Mouse (Mus musculus): ENCODE data around the gene Panx1. TPM values are rescaled to one million over a fixed set of nuclear protein-coding genes. Genes with fewer than 3 reads are reported as not detected.

Panx1 gene
- polyA plus RNA-seq, 1 experiment: not detected

DNA sequence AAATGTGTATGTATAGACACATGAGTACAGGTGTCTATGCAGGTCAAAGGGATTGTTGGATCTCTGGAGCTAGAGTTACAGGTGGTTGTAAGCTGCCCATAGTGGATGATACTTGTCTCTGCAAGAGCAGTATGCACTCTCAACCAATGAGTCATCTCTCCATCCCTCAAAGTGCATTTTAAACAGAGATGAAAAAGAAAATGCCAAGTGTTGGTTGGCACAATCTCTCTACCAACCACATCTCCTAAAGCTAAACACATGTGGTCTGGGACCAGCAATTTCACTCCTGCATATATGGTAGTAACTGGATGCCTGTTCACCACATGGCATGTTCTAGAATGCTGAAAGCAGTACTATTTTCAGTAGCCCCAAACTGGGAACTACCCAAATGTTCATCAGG is 79.9 kb downstream of the Panx1 start:
- no peak for TF ChIP-seq GATA1 (IDR thresholded peaks at IDR 0.05; ENCODE audit: low read length)

- no peak for TF ChIP-seq GATA1 (IDR thresholded peaks at IDR 0.05; ENCODE audit: low read length)
Observed at GRCm38 (mm10) chr9:14962769-14963168, 82.5 kb downstream of the Panx1 start.

DNA sequence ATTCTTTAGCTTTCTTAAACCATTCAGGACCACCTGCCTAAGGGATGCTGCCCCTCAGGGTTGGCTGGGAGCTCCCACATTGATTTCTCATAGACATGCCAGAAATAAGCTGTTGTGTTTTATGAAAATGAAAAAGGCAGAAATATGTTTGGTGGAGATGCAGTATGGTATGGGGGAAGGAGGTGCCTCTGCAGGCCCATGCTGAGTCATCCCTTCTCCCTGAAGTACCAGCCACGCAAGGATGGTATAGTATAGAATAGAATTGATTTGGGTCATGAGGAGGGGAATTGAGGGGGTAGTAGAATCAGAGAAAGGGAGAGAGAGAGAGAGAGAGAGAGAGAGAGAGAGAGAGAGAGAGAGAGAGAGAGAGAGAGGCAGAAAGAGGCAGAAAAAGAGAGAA is 90.6 kb downstream of the Panx1 start:
- no peak for TF ChIP-seq GATA1 (IDR thresholded peaks at IDR 0.05; ENCODE audit: low read length)

Other genes starting within 250 kb of the Panx1 start
- gene Gpr83, start 185.3 kb downstream of the Panx1 start, polyA plus RNA-seq (2012): not detected in 2 replicates
- gene Izumo1r, start 141.5 kb downstream of the Panx1 start, polyA plus RNA-seq (2012): not detected in 2 replicates
- not detected in 2 replicates for gene Hephl1, start 66.6 kb upstream of the Panx1 start, polyA plus RNA-seq (2012)
- not detected in 2 replicates for gene Vstm5, start 193.6 kb upstream of the Panx1 start, polyA plus RNA-seq (2012)
- 23.0 and 26.5 TPM in 2 replicates for gene Med17, start 234.5 kb upstream of the Panx1 start, polyA plus RNA-seq (2012)

Data from G1E-ER4 (cell line).